Mouse (Mus musculus) cerebellum, postnatal 14 days (tissue): ENCODE measurements at regions not wholly inside any gene's neighbourhood (a gene's known extent, or its start where the extent isn't known, plus 50 kb on each side); places are given as distances from the start of the nearest gene placed in this dataset.

ENCODE experiments used
- DNase-seq, 2 experiments: peaks; one replicate each; pipeline ENCODE4 v3.0.0; 2021; ENCODE audit warnings: mixed read lengths in 2 of 2

DNA sequence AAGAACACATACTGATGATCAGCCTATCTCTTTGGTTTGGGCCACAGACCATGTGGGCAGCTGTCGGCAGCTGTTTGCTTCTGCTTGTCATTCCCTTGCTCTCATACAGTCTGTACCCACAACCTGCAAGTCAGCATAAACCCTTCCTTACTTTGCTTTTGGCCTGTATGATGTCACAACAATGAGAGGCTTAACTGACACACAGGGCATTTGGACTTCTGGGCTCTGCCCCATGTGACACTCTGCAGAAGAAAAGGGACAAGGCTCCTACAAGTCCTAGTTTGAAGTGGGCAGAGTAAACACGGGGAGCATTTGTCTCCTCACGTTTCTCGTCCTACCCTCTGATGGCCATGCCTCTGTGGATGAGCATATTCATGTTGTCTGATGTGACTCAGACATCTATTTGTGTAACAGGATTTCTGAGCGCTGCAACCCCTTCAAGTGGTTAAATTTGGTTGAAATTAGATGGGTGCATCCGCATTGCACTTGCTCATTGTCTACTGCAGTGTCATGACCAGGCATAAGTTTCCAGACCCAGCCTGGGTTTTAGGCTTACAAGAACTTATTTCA is 87.6 kb upstream of the Cpeb4 start:
- DNase-seq, result no peak

DNA sequence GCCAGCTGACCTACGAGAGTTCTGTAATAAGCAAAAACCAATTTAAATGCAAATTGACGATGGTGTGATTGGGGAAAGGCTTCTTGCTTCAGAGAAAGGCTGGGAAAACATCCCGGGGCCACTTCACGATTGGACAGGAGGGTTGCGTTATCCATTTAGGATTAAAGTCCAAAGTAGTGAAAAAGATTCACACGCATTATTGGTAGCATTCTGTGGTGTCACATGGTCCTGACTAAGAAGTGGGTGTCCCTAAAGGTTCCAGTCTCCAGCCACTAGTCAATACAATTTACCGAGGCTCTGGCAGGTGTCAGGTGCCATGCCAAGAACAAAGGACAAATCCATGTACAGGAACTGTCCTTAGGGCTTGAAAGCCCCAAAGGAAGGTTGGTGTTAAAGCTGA is 86.9 kb upstream of the Cpeb4 start:
- no peak for DNase-seq

DNA sequence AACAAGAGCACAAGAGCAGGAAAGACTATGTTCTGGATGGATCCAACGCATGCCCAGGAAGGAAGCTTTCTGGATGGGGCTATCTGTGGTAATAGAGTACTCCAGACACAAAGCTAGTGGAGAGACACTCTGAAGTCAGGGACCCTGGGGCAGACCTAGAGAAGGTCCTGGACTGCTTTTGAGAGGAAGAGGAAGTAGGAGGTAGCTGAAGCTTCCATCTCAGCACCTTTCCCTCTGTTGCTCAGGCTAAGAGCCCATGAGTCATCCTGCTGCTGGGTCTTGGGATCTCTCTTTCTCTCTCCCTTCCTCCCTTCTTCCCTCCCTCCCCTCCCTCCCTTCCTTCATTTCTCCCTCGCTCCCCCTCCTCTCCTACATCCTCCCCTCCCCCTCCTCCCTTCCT is 84.6 kb upstream of the Cpeb4 start:
- DNase-seq, result no peak

DNA sequence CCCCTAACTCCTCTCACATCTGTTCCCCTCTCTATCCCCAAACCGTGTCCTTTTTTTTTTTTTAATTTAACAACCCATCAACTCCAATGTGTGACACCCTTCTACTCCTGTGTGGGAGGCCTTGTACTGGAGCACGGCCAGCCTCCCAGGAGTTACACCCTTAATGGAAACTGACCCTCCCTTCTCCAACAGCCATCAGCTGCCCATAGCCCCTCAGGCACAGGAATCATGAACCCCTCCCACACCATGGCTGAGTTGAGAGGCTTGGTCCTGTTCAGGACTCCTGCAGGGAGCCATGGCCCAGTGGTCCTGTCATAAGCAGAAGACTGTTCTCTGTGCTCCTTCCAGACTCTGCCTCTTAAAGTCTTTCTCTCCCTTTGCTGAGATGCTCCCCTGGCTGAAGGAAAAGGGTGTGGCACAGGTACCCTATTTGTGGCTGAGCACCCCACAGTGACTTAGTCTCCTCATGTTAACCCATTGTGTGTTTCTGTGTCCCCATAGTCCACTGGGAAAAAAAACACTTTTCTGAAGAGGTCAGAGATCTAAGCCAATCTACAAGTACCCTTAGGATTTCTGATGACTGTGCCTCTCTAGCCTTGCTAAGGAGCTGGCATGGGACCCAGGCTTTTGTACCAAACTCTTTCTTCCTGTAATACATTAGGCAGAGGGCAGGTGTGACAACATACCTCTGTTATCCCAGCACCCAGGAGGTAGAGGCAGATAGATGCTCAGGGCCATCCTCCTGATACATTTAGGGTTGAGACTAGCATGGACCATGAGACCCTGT is 83.9 kb upstream of the Cpeb4 start:
- DNase-seq, result no peak

DNA sequence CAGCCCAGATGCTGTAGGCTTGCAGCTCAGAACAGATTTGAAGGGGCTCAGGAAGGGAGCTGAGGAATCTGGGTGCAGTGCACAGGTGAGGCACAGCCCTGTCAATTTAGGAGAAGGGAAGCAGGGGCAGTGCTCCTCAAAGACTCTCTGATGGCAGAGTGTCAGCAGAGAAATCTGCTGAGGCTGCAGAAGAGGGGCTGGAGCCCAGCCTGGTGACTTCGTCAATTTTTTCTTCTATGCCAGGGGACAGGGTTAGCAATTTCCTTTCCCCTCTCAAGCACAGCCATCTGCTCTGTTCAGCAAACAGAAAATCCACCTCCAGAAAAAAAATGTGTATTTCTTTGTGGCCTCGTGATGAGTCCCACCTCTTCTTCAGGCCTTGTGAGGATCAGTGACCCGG is 82.0 kb upstream of the Cpeb4 start:
- peak in 1 of 2 experiments; percentile 42 for DNase-seq

DNA sequence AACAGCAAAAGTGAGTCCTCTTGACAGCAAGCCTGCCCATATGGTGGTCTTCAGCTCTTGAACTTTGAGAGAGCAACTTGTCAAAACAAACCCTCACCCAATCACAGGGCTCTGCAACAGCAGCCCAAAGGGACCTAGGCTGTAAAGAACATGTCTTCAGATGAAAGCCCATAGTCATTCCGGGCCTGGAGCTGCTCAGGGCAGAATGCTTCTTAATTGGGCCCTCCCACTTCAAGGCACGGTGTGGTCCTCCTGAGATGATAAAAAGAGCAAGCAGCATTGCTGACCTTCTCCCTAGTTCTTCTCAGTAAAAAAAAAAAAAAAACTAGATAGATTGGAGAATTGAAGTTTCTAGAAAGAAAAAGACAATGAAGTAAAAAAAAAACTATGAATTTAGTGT is 80.7 kb upstream of the Cpeb4 start:
- no peak for DNase-seq

DNA sequence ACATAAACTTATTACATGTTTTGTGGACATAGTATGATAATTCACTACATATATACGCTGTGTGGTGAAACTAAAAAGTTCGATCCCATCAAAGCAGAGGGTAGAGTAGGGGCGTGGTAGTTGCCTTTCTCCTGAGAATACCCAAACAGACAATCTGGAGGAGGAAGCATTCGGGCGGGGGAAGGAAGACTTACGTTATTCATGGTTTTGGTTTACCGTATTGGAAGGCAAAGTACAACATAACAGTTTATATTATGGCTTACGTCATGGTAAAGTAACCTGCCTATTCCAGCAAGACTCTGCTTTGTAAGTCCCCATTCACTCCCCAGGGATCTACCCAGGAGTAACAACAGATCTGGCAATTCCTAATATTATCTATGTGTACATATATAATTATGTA is 76.9 kb upstream of the Cpeb4 start:
- no peak for DNase-seq

DNA sequence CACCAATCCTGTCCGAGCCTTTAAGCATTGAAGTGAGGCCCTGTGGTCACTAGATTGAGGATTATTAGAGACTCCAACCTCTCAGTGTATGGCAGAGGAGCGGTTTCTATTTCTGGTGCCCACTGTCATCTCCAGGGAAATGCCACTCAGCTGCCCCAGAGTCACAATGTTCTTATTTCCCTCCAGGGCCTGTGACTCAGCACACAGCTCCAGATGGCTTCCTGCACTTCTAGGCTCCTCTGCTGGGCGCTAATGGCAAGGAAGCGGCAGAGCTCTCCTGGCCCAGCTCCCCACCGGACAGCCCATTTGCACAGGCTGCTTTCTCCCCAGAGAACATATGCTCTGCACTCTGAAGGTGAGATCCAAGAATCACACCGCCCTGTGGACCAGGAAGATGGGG is 75.8 kb upstream of the Cpeb4 start:
- peak; percentile 74 to 79 for DNase-seq

DNA sequence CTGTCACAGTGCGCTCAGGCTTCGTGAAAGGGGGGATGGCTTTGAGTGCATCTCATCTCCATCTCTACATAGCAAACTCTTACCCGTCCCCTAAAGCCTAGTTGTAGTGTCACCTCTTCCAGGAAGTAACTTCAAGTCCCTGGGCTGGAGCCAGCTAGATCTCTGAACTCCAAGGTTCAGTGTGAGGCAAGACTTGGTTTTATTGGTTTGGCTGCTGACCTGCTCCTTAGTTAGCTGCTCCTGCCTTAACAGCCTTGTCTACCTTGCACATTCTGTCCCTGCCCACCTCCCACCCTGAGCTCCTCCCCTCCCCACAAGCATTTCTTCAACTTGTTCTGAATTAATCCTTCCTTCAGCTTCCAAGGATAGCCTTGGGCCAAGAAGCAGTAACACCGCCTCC is 70.4 kb upstream of the Cpeb4 start:
- no peak for DNase-seq

DNA sequence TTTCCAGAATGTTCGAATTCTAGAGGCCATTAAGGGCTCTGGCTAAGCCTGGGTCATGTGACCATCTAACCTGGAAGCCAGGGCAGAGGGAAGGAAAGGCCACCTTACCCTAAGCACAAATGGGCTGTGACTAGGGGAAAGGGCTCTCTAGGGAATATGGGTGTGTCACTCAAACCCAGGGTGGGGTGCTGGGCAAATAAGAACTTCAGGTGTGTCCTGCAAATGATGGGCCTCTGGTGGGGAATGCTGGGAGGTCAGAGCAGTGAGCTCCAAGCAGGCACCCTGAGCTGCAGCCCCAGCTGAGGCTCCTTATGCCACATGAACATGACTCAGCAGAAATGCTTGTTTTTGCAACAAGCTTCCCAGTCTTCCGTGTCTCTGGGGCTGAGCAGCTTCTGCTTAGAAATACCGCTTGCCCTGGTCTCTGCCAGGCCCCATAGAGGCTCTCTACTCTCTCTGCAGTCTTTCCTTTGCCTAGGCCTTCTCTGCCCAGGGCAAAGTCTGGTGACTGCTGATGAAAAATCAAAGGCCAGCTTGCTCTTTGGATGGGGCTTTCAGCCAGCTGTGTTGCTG is 68.6 kb upstream of the Cpeb4 start:
- no peak for DNase-seq

DNA sequence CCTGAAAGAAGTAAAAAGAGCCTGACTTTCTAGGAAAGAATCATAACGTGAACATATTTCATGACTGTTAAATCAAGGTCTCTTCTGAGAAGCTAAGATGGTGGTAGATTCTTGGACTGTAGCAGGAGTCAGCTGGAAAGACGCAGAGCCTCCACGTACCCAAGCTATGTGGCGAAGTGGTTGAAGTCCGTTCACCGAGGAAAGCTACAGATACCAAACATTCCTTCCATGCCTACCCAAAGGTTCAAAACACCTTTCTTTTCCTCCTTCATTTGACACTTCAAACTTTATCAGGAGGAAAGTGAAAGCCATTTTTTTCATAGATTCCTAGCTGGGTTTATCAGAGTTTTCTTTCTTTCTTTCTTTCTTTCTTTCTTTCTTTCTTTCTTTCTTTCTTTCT is 67.5 kb upstream of the Cpeb4 start:
- no peak for DNase-seq

DNA sequence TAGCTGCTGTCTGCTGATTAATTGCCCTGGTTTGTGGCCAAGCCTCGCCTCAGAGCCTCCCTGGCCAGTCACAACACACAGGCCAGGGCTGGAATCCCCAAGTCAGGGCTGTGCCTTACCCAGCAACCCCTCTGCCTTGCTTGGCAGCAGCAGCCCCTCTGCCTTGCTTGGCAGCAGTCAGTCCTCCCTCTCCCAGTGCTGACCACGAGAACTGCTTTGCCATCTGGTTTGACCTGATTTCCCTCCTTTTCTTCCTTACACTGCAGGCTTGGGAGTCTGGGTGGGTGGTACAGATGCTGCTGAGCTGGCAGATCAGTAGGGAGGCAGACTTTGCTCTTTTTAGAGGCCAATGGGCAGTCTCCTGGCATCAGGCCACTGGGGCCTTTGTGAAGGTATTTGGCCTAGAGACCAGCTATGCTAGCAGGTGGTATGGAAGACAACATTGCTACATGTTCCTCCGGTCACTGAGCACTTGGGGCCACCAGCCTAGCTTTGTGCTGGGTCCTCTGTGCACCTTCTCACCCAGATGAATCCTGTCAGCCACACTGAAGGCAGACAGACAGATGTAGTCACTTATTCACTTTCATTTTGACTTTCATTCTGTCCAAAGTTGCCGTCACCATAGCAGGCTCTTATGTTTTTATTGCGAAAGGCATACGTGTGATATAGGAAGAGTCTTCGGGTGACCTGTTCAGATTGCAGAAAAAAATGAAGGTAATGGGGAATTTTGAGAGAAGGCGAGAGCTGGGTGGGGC is 64.4 kb upstream of the Cpeb4 start:
- peak; percentile 79 to 82 for DNase-seq

DNA sequence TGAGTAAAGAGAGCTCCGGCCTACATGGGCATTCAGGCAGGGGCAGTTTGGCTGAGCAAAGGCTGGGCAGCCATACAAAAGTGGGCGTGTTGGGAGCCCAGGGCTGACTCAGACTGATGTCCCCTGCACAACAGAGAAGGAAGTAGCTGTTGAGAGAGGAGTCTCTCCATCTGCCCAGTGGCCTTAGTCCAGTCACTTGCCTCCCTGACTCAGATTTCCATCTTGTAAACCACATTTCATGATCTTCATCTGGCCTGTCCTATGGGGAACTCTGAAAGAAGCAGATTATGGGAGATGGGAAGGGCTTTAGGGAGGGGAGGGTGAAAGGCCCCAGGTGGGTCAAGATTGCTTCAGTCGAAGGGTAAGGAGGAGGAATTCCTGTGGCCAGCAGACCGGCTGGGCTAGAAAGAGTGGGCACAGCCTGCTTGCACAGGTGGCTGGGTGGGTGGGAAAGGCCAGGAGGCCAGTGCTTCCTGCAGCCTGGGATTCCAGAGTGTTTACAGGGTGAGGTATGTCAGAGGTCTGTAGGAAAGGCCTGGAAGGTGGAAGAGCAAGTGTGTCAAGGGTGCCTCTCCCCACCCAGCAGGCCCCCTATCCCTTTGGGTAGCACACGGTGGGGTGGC is 63.7 kb upstream of the Cpeb4 start:
- DNase-seq, result peak; percentile 51 to 60

DNA sequence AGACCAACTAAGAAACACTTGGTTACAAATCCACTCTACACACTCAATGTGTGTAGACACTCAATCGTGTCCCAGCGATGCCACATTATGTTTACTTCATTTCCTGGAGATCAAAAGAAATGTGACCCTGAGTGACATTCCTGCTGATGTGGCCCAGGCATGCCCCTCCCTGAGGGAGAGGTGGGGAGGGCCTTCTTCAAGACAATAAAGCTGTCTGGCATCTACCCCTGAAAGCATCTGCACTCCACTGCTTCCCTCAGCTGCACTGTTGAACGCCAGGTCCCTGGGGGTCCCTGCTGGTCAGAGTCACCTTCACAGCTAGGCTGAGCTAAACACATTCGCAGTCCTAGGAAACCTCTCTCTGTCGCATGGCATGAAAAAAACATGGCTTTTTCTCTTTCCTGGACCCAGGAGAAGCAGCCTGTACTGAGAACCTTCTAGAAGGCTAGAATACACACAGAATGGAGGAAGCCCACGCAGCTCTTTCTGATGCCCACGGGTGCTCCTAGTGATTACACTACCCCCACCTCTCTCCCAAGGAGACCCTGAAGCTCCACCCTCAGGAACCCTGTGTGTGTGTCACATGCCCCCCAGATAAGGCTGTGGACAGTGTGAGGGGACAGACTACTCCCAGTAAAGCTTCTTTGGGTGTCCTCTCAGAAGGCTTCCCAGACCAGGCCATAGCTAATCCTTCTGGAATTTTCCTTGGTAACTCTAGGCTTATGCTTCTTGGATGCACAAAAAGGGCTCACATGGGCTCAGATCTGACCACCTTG is 61.8 kb upstream of the Cpeb4 start:
- DNase-seq, result no peak

DNA sequence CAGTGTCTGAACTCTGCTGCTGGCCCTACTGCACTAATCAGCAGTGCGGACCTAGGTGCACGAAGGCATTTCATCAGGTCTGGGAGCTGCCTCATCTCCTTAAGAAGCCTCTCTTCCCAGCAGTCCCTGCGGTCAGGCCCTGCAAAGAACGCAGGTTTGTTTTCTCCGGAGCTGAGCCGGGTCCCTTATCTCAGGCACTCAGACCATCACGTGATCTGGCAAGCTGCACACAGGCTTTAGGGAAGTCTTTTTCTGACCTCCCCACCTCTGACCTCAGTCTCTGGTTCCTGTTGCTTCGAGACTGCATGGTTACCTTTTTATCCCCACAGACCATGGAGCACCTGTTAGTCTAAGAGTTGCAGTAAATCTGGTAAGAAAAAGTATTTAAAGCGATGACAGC is 59.8 kb upstream of the Cpeb4 start:
- DNase-seq, result no peak

DNA sequence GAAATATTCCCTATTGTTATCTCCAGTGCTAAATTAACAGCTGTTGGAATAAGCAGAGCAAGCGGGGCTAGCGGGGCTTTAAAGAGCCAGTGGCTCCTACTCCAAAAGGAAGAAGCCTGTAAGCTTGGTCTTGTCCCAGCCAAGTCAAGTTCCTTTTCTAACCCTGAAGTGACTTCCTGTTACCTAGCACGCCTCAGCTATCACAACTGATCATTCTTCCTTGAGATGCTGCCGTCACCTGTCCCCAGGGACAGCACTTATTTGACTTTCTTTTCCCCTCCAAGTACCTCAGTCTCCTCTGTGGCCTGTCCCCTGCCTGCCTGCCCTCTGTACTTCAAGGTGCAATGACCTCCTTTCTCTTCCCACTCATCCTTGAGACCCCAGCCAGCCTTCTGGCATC is 57.4 kb upstream of the Cpeb4 start:
- DNase-seq, result no peak

DNA sequence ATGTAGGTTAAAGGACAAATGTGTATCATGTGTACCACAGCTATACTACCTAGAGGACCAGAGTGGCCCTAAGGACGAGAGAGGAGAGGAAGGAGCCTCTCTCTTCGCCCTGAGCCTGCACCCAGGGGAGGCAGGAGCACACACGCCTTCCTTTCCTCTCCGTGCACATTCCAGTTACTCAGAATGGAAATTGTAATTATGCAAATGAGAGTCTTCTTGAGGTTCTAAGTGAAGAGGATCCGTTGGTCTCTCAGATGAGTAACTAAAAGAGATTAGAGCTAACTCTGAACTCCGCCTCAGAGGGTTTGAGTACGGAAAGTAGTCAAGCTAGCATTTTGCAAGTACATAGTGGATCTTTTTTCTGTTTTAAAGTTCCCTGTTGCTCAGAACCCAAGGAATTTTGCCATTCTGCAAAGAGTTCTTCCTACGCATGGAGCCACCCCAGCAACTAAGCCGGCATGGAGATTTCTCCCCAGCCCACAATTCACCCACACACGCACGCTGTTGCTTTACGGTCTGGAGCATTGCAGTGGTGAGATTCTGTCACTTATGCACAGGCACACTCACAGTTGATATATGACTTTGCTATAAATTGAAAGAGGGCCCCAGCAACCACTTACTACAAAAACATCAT is 56.0 kb upstream of the Cpeb4 start:
- DNase-seq, result no peak

DNA sequence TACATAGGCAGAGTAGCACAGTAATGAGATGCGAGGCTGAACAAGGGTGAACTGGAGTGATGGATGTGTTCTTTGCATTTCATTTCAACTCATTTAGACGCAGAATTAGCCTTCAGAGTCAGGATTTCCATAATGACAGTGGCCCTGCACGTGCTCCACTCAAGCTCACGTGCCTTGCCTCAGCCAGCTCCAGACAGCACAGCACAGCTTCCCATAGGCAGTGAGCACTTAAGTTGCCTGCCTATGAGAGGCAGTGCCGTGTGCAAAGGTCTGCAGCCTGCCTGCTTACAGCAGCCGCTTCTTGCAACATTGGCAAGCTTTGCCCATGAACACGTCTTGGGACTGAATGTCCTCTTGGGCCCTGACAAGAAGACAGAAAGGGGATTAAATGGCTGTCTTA is 54.0 kb upstream of the Cpeb4 start:
- DNase-seq, result no peak

DNA sequence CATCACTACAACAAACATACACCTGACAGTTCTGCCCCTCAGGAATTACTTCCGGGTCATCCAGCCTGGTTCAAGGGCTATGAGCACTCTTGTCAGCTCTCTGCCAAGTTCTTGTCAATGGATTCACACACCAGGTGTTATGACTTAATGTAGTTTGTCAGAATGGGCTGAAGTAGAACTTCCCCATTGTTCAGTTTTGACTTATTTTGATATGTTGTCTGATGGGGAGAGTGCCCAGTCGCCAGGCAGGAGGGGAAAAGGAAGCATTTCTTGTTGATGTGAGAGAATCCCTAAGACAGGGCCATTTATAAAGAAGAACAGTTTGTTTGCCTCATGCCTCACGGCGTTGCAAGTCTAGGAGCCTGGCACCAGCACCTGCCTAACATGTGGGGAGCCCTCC is 52.0 kb upstream of the Cpeb4 start:
- no peak for DNase-seq

DNA sequence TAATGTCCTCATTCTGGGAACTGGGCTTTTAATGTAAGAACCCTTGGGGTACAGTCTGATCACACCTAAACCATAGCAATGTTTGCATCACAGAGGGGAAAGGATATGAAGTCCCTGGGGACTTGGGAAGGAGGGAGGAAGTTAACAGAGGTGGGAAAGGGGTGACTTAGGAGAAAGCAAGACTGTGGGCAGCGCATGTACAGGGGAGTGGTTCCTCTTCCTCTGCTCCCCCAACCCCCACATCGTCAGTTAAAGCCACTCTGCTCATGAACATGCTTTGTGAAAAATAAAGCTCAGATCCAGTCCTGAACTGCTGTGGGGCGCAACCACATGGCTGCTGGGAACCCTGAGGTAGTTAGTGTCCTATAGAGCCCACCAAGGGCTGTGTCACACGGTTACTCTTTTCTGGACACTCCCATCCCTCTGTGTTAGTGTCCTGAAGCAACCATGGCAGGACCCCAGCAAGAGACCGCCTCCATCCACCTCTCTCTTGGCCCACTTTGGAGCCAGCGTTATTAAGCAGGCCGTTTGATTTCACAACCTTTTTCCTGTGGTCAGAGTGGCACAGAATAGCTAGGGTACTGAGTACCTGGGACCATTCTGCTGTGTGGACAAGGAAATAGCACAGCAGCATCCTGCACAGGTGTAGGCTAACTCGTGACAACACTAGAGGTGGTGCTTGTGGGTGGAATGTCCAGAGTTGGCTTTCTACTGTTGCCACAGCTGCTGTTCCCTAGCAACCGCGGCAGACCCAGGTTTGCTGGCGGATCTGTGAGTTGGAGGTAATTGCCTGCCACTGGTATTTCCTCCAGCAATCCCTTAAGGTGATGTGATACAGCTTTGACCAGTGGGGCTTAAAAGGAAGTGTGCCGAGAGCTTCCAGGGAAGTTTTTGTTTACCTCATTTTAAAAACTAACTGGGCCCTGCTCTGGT is 50.3 kb upstream of the Cpeb4 start:
- no peak for DNase-seq
